Comparison of ENCODE assay signal across 29 mouse cellular contexts in genomic region chr6:133102430-133102829, GRCm38 (mm10). TPM values are rescaled to one million over a fixed set of nuclear protein-coding genes. Genes with fewer than 3 reads are reported as not detected.
DNase-seq lines count a peak whose midpoint lies in the region; ATAC-seq lines count a peak whose summit lies in the region.
"Had no signal": no experiment of that assay in that cellular context is flagged by ENCODE, and none has a peak within 500 bp of the region (broad histone marks: within the 10 kb centered on the region; RNA-seq: fewer than 3 reads in every experiment).

No protein-coding gene starts in this region.

- H3K27ac ChIP-seq in kidney, embryonic 14.5 days (ENCODE audit: low read depth, low read length) = no peak overlapping the region
- H3K27ac ChIP-seq: embryonic facial prominence, embryonic 10.5 days; embryonic facial prominence, embryonic 13.5 days; forebrain, embryonic 12.5 days; forebrain, embryonic 15.5 days; heart, embryonic 15.5 days; hindbrain, embryonic 10.5 days; hindbrain, embryonic 13.5 days; intestine, embryonic 15.5 days had no signal

- no peaks in the 10 kb centered on the region for H3K9me3 ChIP-seq in kidney, embryonic 14.5 days (ENCODE audit: control insufficient read depth, low read length)
- H3K9me3 ChIP-seq: embryonic facial prominence, embryonic 10.5 days; embryonic facial prominence, embryonic 13.5 days; forebrain, embryonic 12.5 days; forebrain, embryonic 15.5 days; heart, embryonic 12.5 days; heart, embryonic 15.5 days; hindbrain, embryonic 10.5 days; hindbrain, embryonic 13.5 days; intestine, embryonic 15.5 days had no signal

- H3K4me2 ChIP-seq in kidney, embryonic 14.5 days (replicated peaks; ENCODE audit: low read depth, low read length) = no peak overlapping the region
- H3K4me2 ChIP-seq: embryonic facial prominence, embryonic 13.5 days; forebrain, embryonic 12.5 days; forebrain, embryonic 15.5 days; heart, embryonic 12.5 days; heart, embryonic 15.5 days; hindbrain, embryonic 13.5 days; intestine, embryonic 15.5 days had no signal

- H3K9ac ChIP-seq in kidney, embryonic 14.5 days (ENCODE audit: low read depth, low read length) = no peak overlapping the region
- H3K9ac ChIP-seq: embryonic facial prominence, embryonic 13.5 days; forebrain, embryonic 12.5 days; forebrain, embryonic 15.5 days; heart, embryonic 12.5 days; heart, embryonic 15.5 days; hindbrain, embryonic 13.5 days; intestine, embryonic 15.5 days had no signal

- H3K36me3 ChIP-seq in kidney, embryonic 14.5 days (ENCODE audit: control insufficient read depth, insufficient read depth, low read length) = no peaks in the 10 kb centered on the region
- H3K36me3 ChIP-seq: embryonic facial prominence, embryonic 13.5 days; forebrain, embryonic 12.5 days; forebrain, embryonic 15.5 days; heart, embryonic 15.5 days; hindbrain, embryonic 13.5 days; intestine, embryonic 15.5 days had no signal

- WGBS in kidney, embryonic 14.5 days = 67% methylated on average over 1 of the region's 1 CpGs

- DNase-seq in kidney, adult 9 months = peak; percentile 4
- peak; percentile 8 for DNase-seq in 416B (ENCODE audit: low read depth)
- peak; percentile 4 for DNase-seq in Muller cell, postnatal 12 days (ENCODE audit: inconsistent ontology term)
- DNase-seq in cerebellum, postnatal 14 days = no peak
- no peak for DNase-seq in thymus, adult 18-20 months
- DNase-seq: adrenal gland, postnatal 10 days; B cell, adult 2 months; cerebellum, adult 18-20 months; cerebellum, adult 9-10 months; cerebellum, postnatal 25 days; embryo, embryonic 11 days; gastrocnemius, postnatal 25 days; heart, adult 18-20 months; heart, postnatal 10 days; heart, postnatal 36 days had no signal

- no peak overlapping the region for H3K4me3 ChIP-seq in kidney, embryonic 14.5 days (ENCODE audit: low read length)
- H3K4me3 ChIP-seq: embryonic facial prominence, embryonic 10.5 days; embryonic facial prominence, embryonic 13.5 days; erythroblast, embryonic 14.5 days; forebrain, embryonic 12.5 days; forebrain, embryonic 15.5 days; heart, embryonic 12.5 days; heart, embryonic 15.5 days; hindbrain, embryonic 10.5 days; hindbrain, embryonic 13.5 days; intestine, embryonic 15.5 days had no signal

- no peaks in the 10 kb centered on the region for H3K27me3 ChIP-seq in kidney, embryonic 14.5 days (ENCODE audit: control insufficient read depth, insufficient read depth, low read length)
- H3K27me3 ChIP-seq: embryonic facial prominence, embryonic 13.5 days; forebrain, embryonic 12.5 days; forebrain, embryonic 15.5 days; heart, embryonic 12.5 days; heart, embryonic 15.5 days; hindbrain, embryonic 13.5 days; intestine, embryonic 15.5 days; Patski had no signal

- no peak for ATAC-seq in kidney, embryonic 14.5 days (ENCODE audit: low FRiP score, low TSS enrichment)
- ATAC-seq: forebrain, embryonic 15.5 days; hindbrain, embryonic 16.5 days; intestine, embryonic 15.5 days; Patski had no signal

- no peaks in the 10 kb centered on the region for H3K4me1 ChIP-seq in kidney, embryonic 14.5 days (ENCODE audit: control insufficient read depth, insufficient read depth, low read length)
- H3K4me1 ChIP-seq: embryonic facial prominence, embryonic 10.5 days; embryonic facial prominence, embryonic 13.5 days; forebrain, embryonic 12.5 days; heart, embryonic 12.5 days; hindbrain, embryonic 10.5 days; intestine, embryonic 15.5 days had no signal

RNA-seq across cellular contexts. Expression of gene Smim10l1, which starts 2.3 kb away (rescaled TPM):
- polyA plus RNA-seq in kidney, embryonic 14.5 days (2014; fragmentation: Nextera tagmentation; extraction: Ambion mirVana) = 61.3 and 73.1 TPM in 2 replicates

RNA-seq across cellular contexts. Expression of gene Tas2r140, which starts 46.8 kb away (rescaled TPM):
- not detected in 2 replicates for polyA plus RNA-seq in kidney, embryonic 14.5 days (2014; fragmentation: Nextera tagmentation; extraction: Ambion mirVana)
- polyA plus RNA-seq: embryonic facial prominence, embryonic 10.5 days; embryonic facial prominence, embryonic 13.5 days; erythroblast, embryonic 14.5 days; forebrain, embryonic 12.5 days; forebrain, embryonic 15.5 days; gonadal fat pad, adult 2 months; heart, embryonic 12.5 days; heart, embryonic 15.5 days; hindbrain, embryonic 10.5 days; hindbrain, embryonic 13.5 days; hindbrain, embryonic 16.5 days; intestine, embryonic 15.5 days; Patski had no signal

Comparison
In these comparisons a context has a peak if more than half of its experiments do, and no peak if none do; other contexts are left out.
1. DNase-seq: peak in kidney, adult 9 months (single experiment), 416B (single experiment) and Muller cell, postnatal 12 days (single experiment); none in cerebellum, postnatal 14 days (0 of 2) and thymus, adult 18-20 months (0 of 2).